Mouse (Mus musculus) neural tube, embryonic 11.5 days (tissue): ENCODE results near the gene Mgat5b. TPM values are rescaled to one million over a fixed set of nuclear protein-coding genes. Genes with fewer than 3 reads are reported as not detected.

Experiments
- ATAC-seq: fragments of 200-750 bp; cut with Nextera tagmentation; 2 replicates; pipeline ENCODE4 v1.8.0; 2017; ENCODE audit warnings: moderate number of reproducible peaks, mild to moderate bottlenecking, moderate TSS enrichment, moderate library complexity; ENCODE audit not compliant: insufficient read depth, low FRiP score, low TSS enrichment
- DNase-seq: peaks from one replicate; pipeline ENCODE4 v3.0.0-alpha.2; 2015; ENCODE audit warnings: low spot score
- H3K27ac ChIP-seq: fragments of 300-500 bp; sonication (generic); 2 replicates; pipeline ENCODE4 v1.5.1; 2014; ENCODE audit warnings: low read depth, mild to moderate bottlenecking, low read length
- H3K27me3 ChIP-seq: fragments of 300-500 bp; sonication (generic); 2 replicates; pipeline ENCODE4 v1.6.1; 2014; ENCODE audit warnings: mild to moderate bottlenecking, low read length, mixed read lengths; ENCODE audit not compliant: control insufficient read depth, insufficient read depth
- H3K36me3 ChIP-seq: fragments of 300-500 bp; sonication (generic); 2 replicates; pipeline ENCODE4 v1.6.1; 2014; ENCODE audit warnings: mild to moderate bottlenecking, low read length, moderate library complexity, mixed read lengths; ENCODE audit not compliant: control insufficient read depth, insufficient read depth
- H3K4me1 ChIP-seq: fragments of 300-500 bp; sonication (generic); 2 replicates; pipeline ENCODE4 v1.6.1; 2014; ENCODE audit warnings: low read length, mixed read lengths; ENCODE audit not compliant: control insufficient read depth, insufficient read depth
- H3K4me2 ChIP-seq: fragments of 300-500 bp; sonication (generic); 2 replicates; pipeline ENCODE4 v1.6.1; 2014; ENCODE audit warnings: low read depth, mild to moderate bottlenecking, moderate library complexity
- H3K4me3 ChIP-seq: fragments of 300-500 bp; sonication (generic); 2 replicates; pipeline ENCODE4 v1.5.1; 2014; ENCODE audit warnings: low read depth, low read length
- H3K9ac ChIP-seq: fragments of 300-500 bp; sonication (generic); 2 replicates; pipeline ENCODE4 v1.6.1; 2014; ENCODE audit warnings: mild to moderate bottlenecking, low read length
- H3K9me3 ChIP-seq: fragments of 300-500 bp; sonication (generic); 2 replicates; pipeline ENCODE4 v1.6.1; 2016; ENCODE audit warnings: low read length; ENCODE audit not compliant: control insufficient read depth
- WGBS: fragments of 180-500 bp; shearing (Covaris S2); extraction: QIAGEN DNeasy Blood & Tissue Kit; methylation state at CpG from one replicate; pipeline ENCODE4 v1.1.7; 2014; 5-methylcytosine and 5-hydroxymethylcytosine counted together
- polyA plus RNA-seq: library from polyadenylated mRNA; unstranded; fragments of >200 nt; fragmentation: Nextera tagmentation; extraction: Ambion mirVana; gene quantifications from 2 replicates; pipeline ENCODE4 v1.2.1, GENCODE M21; 2014

Gene Mgat5b
- polyA plus RNA-seq, 1 experiment from 2014 or later, result 7.5 TPM

- WGBS, result 77% methylated on average over 5 of the region's 5 CpGs
- H3K36me3 ChIP-seq, result no peaks in the 10 kb centered on the region
- ATAC-seq, result no peak
Measured at GRCm38 (mm10) chr11:116934862-116935261, 16.2 kb downstream of the Mgat5b start.

DNA sequence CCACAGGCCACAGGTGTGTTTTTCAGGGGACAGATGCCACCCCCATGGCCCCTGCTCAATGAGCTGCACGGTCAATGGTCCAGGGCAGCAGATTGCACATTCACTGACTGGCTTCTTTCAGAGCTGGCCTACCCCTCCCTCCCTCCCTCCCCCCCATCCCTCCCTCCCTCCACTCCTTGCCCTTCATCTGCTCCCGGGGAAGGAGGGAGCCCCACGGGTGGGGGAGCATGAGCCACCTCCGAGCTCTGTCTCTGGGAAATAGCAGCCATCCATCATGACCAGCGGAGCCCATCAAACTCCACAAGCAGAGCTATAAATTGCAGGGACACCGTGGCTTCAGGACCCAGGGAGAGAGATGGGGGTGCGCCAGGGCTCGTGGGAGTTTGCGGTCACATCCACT lies 16.7 kb downstream of the Mgat5b start:
- no peak overlapping the region for H3K4me3 ChIP-seq
- DNase-seq, result peak; percentile 74
- no peaks in the 10 kb centered on the region for H3K9me3 ChIP-seq
- peak; percentile 65 for ATAC-seq
- H3K36me3 ChIP-seq, result no peaks in the 10 kb centered on the region
- 15% methylated on average over 9 of the region's 9 CpGs for WGBS
- H3K9ac ChIP-seq, result no peak overlapping the region
- H3K4me2 ChIP-seq, result no peak overlapping the region
- H3K27me3 ChIP-seq, result no peaks in the 10 kb centered on the region
- H3K27ac ChIP-seq, result peak overlapping the region; percentile 51; the same call in 1 of the 2 replicates
- H3K4me1 ChIP-seq, result peaks cover 27% of the 10 kb centered on the region

More at GRCm38 (mm10) chr11:116934862-116935261, 16.2 kb downstream of the Mgat5b start:
- H3K9me3 ChIP-seq, result no peaks in the 10 kb centered on the region
- no peak overlapping the region for H3K9ac ChIP-seq
- no peaks in the 10 kb centered on the region for H3K27me3 ChIP-seq
- H3K4me3 ChIP-seq, result no peak overlapping the region
- no peak for DNase-seq
- H3K4me1 ChIP-seq, result peaks cover 27% of the 10 kb centered on the region
- peak overlapping the region; percentile 34; the same call in 1 of the 2 replicates for H3K27ac ChIP-seq
- H3K4me2 ChIP-seq, result no peak overlapping the region

DNA sequence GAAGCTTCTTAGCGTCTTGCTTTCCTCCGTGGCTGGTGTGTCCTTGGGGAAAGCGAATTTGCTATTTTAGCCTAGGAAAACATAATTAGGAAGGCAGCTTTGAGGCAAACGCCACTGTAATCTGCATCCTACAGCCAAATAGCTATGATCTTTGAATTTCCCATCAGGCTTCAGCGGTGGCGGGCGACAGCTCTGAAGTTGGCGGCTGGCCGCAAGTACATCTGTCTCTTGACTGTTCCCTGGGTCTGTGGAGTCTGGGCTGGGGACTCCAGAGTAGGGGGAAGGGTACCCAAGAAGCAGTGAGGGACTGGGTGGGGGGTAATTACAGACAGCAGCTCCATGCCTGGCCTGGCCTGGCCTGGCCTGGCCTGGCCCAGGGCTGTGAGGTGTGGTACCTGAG lies 17.3 kb downstream of the Mgat5b start:
- Histone ChIP-seq H3K27ac (peak overlapping the region; percentile 51; the same call in 1 of the 2 replicates), H3K9ac (no peak overlapping the region), H3K4me1 (peaks cover 27% of the 10 kb centered on the region), H3K4me3 (no peak overlapping the region), H3K27me3 (no peaks in the 10 kb centered on the region), H3K9me3 (no peaks in the 10 kb centered on the region), H3K4me2 (no peak overlapping the region), H3K36me3 (no peaks in the 10 kb centered on the region)
- 64% methylated on average over 9 of the region's 9 CpGs for WGBS
- no peak for ATAC-seq
- no peak for DNase-seq

GRCm38 (mm10) chr11:116937141-116937540 lies 18.5 kb downstream of the Mgat5b start:
- peaks cover 27% of the 10 kb centered on the region for H3K4me1 ChIP-seq
- peak overlapping the region; percentile 32; the same call in 1 of the 2 replicates for H3K9ac ChIP-seq
- 42% methylated on average over 10 of the region's 10 CpGs for WGBS
- ATAC-seq (no peak), DNase-seq (no peak)
- H3K4me2 ChIP-seq, result no peak overlapping the region
- no peak overlapping the region for H3K4me3 ChIP-seq
- H3K9me3 ChIP-seq, result no peaks in the 10 kb centered on the region
- no peaks in the 10 kb centered on the region for H3K27me3 ChIP-seq
- H3K27ac ChIP-seq, result peak overlapping the region; percentile 34; the same call in 1 of the 2 replicates
- no peaks in the 10 kb centered on the region for H3K36me3 ChIP-seq

GRCm38 (mm10) chr11:116940088-116940855 lies 21.6 kb downstream of the Mgat5b start:
- ATAC-seq (no peak), DNase-seq (no peak)
- Histone ChIP-seq H3K4me2 (peak overlapping the region; percentile 5; the same call in 1 of the 2 replicates), H3K27me3 (no peaks in the 10 kb centered on the region), H3K4me1 (peaks cover 24% of the 10 kb centered on the region), H3K27ac (no peak overlapping the region), H3K9ac (no peak overlapping the region), H3K9me3 (no peaks in the 10 kb centered on the region), H3K36me3 (no peaks in the 10 kb centered on the region), H3K4me3 (no peak overlapping the region)
- 4% methylated on average over 20 of the region's 20 CpGs for WGBS

DNA sequence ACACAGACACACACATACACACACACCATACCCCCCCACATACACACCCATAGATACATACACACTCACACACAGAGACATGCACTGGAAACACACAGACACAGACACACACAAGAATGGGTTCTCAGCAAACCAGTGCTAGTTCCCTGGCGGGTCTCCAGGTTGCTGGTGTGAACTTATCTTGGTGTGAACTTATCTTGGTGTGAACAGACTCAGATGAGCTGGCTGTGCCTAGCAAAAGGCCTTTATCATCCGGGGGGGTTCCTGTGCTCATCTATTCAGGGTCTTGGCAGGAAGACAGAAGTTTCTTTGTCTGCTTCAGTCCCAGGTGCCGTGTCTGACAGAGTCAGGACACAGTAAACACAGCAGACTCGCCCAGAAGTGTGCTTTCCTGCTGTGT lies 25.7 kb downstream of the Mgat5b start:
- ATAC-seq (no peak), DNase-seq (no peak)
- no peak overlapping the region for H3K4me2 ChIP-seq
- H3K27ac ChIP-seq, result 0 out of 2 replicates have a peak overlapping the region, but pooled peaks have one; percentile 1
- WGBS, result 57% methylated on average over 4 of the region's 4 CpGs
- no peaks in the 10 kb centered on the region for H3K27me3 ChIP-seq
- H3K4me3 ChIP-seq, result no peak overlapping the region
- no peaks in the 10 kb centered on the region for H3K9me3 ChIP-seq
- no peaks in the 10 kb centered on the region for H3K36me3 ChIP-seq
- H3K9ac ChIP-seq, result no peak overlapping the region
- H3K4me1 ChIP-seq, result peaks cover 2% of the 10 kb centered on the region; the same call in 1 of the 2 replicates

GRCm38 (mm10) chr11:116949832-116950231 lies 31.2 kb downstream of the Mgat5b start:
- Histone ChIP-seq H3K9ac (no peak overlapping the region), H3K4me2 (no peak overlapping the region), H3K27ac (no peak overlapping the region), H3K27me3 (no peaks in the 10 kb centered on the region), H3K4me3 (no peak overlapping the region), H3K4me1 (no peaks in the 10 kb centered on the region), H3K9me3 (no peaks in the 10 kb centered on the region), H3K36me3 (peaks cover 3% of the 10 kb centered on the region; the same call in 1 of the 2 replicates)
- no peak for ATAC-seq
- DNase-seq, result no peak
- WGBS, result 78% methylated on average over 9 of the region's 9 CpGs

GRCm38 (mm10) chr11:116951429-116951828 lies 32.8 kb downstream of the Mgat5b start:
- no peaks in the 10 kb centered on the region for H3K4me1 ChIP-seq
- no peak overlapping the region for H3K4me3 ChIP-seq
- ATAC-seq, result no peak
- no peak for DNase-seq
- H3K27me3 ChIP-seq, result no peaks in the 10 kb centered on the region
- H3K4me2 ChIP-seq, result no peak overlapping the region
- no peak overlapping the region for H3K9ac ChIP-seq
- H3K36me3 ChIP-seq, result peaks cover 3% of the 10 kb centered on the region; the same call in 1 of the 2 replicates
- WGBS, result 27% methylated on average over 1 of the region's 1 CpGs
- no peak overlapping the region for H3K27ac ChIP-seq
- no peaks in the 10 kb centered on the region for H3K9me3 ChIP-seq
